Mouse (Mus musculus) adrenal gland, postnatal 25 days (tissue): Measurements from ENCODE around the gene Stpg4. TPM values are rescaled to one million over a fixed set of nuclear protein-coding genes. Genes with fewer than 3 reads are reported as not detected.

ENCODE experiments used
- DNase-seq: peaks from one replicate; pipeline ENCODE4 v3.0.0; 2021; ENCODE audit warnings: mixed read lengths
- total RNA-seq: library from RNA; stranded (reverse); gene quantifications from 2 replicates; pipeline ENCODE4 v1.2.3, GENCODE M21; 2021

Stpg4 gene
- total RNA-seq, 1 experiment from 2014 or later, result not detected

- DNase-seq, result peak; percentile 99
Observed at GRCm38 (mm10) chr17:87446767-87447611, 19.4 kb upstream of the Stpg4 start, which contains the start of gene Calm2. TSS of gene Calm2 (minus strand) at chr17:87446935.

DNA sequence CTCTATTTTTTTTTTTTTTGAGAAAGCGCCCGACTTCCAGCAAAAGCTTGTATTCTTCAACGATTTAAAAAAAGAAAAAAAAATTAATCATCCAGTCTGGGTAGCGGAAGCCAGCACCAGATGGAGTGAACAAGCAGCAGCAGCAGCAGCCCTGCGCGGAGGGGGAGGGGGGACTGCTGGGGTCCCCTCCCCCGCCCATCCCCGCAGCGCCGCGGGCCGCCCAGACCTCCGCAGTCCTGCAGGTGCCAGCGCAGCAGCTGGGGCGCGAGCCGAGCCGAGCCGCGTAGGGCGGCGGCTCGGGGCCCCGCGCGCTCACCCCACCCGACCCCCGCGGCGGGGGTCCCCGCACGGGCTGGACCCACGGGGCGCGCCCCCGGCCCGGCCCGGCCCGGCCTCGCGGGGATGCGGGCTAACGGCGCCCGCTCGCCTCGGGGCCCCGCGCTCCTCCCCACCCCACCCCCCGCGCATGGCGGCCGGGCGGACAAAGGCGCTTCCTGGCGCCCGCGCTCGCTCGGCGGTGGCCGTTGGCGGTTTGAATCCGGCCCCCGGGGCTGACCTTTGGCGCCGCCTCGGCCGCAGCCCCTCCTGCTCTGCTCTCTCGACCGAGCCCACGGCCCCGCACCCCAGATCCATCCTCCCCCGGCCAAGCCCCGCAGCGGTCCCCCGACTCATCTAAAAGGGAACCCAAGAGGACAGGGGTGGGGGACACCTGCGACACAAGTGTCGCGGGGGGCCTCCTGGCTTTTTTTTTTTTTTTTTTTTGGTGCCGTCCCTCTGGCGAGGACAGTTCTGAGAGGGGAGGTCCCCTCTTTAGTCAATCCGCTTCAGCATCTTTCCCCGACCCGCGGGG is 18.6 kb upstream of the Stpg4 start:
- peak; percentile 73 for DNase-seq

DNA sequence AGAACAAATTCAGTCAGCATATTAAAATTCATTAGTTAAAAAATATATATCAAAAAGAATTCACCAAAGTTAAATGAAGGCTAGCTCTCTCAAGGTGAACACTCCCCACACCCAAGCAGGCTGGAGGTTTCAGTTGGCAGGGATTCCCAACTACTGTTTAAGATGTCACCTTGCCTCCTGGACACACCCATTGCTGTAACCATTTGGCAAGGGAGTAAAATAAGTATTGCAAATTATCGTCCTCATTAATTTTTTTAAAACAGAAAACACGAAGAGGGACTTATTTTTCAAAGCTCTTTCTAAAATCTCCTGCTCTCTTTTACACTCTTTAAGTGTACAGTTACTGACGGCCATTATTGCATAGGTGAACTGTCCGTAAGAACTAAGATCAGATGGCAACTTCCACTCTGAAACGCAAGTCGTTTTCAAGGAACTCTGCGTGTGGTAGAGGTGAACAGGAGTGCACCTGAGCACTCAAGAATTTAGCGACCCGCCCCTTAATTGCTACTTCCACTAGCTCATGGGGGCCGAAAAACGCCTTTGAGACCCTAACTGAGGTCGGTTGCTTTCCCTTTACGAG is 17.9 kb upstream of the Stpg4 start:
- no peak for DNase-seq

- DNase-seq, result no peak
Observed at GRCm38 (mm10) chr17:87444763-87445162, 17.2 kb upstream of the Stpg4 start.

DNA sequence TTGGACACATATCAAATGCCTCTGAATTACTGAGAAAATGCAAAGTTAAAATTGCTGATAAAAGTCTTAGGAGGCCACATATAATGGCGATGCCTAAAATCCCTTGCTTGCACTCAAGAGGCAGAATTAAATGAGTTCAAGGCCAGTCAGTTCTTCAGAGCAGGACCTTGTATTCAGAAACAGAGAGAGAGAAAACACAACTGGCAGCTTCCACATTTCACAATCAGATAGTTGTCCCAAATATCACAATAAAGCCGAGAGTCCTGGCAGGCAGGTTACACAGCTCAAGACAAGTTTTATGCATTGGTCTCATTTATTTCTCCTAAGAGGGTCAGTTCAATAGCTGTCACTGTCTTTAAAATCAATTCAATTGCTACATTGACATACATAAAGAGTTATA is 14.0 kb upstream of the Stpg4 start:
- DNase-seq, result no peak

DNA sequence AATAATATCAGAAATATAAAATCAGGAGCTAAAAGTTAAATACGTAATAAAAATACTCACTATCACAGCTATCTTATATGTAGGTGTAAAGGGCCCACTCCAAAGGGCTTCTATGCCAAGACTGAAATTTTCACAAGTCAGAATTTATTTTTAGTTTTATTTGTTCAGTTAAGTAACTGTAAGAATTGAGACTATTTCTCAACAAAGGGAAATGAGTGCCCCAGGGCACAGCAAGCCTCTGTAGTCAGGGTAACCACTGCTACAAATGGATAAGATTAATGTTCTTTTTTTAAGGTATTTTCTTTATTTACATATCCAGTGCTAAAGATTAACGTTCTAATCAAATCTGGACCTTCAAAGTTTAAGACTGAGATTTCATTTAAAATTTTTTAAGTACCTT is 11.9 kb upstream of the Stpg4 start:
- DNase-seq, result no peak

DNA sequence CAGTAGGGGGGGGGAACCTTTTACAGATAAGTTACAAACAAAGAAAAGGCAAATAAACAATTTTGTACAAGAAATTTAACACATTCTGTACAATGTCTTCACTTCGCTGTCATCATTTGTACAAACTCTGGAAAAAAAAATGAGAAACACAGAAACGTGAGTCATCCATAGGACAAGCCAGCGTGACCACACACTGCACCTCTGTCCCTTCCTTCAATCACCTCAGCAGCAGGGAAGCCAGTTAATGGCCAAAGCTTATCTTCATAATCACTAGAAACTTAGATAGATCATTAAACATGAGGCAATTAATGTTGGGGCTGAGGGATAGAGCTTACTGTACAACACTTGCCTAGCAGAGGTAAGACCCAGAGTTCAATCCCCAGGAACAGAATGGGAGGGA is 6.4 kb upstream of the Stpg4 start:
- no peak for DNase-seq

GRCm38 (mm10) chr17:87432743-87433142 is 5.2 kb upstream of the Stpg4 start:
- no peak for DNase-seq

DNA sequence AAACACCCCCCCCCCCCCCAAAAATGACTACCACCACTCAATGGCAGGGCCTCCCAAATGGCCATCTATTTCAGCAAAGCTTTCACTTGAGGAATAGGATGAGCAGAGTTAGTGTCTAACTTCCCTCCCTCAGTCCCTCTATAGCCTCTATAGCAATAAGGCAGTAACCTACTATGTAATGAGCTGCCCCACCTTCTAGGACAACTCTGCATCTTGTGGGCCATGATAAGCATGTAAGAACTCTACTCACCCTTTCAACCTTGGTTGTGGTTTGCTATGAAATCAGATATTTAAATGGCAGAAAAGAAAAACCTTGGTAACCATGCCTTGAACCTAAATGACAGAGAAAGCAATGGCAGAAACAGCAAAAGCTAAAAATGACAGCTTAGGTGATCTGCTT is 4.8 kb upstream of the Stpg4 start:
- DNase-seq, result no peak

DNA sequence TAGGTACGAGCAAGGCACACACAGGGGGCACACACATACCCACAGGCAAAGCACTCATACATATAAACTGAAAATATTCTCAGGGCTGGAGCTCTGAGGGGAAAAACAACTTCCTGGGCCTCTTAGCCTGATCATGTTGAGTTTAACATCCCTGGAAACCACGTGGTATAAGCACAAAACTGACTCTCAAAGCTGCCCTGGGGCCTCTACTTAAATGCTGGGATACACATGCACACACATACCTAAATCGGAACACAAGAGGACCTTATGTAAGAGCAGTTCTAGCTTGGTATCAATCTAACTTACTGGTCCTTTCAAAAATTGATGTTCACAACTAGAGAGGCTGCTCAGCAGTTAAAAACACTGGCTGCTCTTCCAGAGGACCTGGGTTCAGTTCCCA is 1.9 kb upstream of the Stpg4 start:
- no peak for DNase-seq

DNA sequence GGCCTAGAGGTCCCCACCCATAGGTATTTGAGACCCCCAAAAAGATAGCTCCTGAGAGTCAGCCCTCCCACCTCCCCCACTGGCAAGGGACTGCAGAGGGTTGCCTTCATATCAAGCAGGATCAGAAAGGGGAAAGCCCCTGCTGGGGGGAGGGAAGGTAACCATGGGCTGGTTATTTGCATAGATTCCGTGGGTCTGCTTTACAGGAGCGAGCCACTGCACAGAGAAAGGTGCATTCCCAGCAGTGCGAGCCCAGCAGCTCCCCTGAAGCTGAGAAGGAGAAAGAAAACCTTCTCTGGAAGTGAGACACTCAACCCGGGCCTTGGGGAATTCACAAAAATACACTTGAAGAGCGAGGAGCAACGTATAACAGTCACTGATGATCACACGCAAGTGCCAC is 9.5 kb downstream of the Stpg4 start:
- DNase-seq, result no peak

- DNase-seq, result no peak
Observed at GRCm38 (mm10) chr17:87406646-87407045, 20.9 kb downstream of the Stpg4 start.

- no peak for DNase-seq
Observed at GRCm38 (mm10) chr17:87405576-87405975, 22.0 kb downstream of the Stpg4 start.

- DNase-seq, result no peak
Observed at GRCm38 (mm10) chr17:87403462-87403861, 24.1 kb downstream of the Stpg4 start.

DNA sequence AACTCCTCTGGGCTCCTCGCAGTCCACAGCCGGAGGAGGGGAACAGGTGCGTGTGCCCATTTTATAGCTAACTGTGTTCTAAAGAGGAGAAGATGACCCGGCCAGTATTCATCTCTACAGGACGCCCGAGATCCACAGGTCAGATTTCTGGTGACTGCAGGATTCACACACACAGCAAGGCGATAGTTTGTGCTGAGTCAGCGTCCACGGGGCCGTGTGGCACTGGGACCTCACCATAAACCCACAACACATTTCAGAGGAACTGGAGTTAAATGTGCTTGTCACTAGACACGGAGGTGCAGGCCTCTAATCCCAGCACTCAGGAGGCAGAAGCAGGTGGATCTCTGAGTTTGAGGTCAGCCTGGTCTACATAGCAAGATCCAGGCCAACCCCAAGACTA is 25.1 kb downstream of the Stpg4 start:
- DNase-seq, result no peak

DNA sequence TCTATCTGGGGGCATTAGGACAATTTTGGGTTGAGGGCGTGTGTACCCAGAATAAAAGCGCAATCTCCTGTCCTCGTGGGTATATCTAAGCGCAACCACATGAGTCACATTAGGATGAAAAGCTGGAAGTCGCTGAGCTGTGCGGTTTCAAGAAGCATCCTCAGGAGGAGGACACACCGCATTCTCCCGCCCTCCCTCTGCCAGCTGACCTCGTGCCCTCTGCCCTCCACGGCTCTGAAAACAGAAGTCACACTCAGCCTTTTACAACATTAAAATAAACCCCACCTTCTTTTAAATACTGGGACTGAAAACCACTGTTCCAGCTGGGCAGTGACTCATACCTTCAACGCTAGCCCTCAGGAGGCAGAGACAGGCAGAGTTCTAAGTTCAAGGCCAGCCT is 30.5 kb downstream of the Stpg4 start:
- no peak for DNase-seq

DNA sequence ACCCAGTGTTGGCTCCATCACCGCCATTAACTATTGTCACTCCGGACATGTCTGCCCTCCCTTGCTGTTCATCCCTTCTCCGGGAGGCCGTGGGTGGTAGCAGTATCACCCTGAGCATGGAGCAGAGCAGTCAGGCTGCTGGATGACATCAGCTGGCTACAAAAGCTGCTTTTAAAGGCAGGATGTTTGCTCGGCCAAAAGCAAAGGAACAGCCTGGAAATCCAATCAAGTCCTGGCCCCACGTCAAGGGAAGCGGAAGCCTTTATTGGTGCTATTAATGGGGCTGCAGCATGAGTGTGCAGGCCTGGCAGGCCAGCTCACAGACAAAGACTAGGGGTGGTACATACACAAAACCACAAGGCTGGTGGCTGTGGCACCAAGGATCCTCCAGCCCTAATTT is 36.3 kb downstream of the Stpg4 start:
- DNase-seq, result no peak

DNA sequence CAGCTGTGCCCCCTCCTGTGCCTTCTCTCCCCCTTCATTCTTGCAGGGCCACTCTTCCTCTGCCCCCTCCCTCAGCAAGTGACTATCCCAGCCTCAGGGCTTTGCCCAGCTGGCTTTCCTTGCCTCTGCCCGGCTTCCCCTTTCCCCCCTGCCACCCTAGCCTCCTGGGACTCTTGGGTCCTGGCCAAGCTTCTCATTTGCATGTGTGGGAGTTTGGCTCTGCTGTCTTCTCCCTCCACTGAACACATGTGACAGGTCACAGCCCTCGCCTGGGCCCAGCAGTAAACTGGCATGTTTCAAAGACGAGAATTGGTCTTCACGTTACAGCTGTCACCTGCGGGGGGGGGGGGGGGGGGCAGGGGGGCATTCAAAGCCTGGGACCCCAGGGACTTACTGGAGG is 40.5 kb downstream of the Stpg4 start:
- DNase-seq, result no peak

DNA sequence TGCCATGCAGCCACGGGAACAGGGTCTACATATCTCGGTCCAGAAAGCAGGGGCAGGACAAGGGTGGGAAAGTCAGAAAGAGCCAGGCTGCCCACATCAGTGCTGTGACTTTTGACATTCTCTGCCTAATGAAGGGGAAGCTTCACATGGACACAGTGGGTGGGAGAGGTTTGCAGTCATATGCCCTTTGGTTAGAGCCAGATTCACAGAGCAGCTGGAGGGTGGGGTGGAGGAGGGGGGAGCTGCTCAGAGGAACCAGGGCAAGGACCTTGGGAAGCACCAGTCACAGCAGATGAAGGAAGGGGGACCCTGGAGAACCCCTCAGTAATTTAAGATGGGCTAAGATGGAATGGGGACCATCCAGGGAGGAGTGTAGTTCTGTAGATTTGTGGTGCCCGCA is 41.7 kb downstream of the Stpg4 start:
- DNase-seq, result no peak

DNA sequence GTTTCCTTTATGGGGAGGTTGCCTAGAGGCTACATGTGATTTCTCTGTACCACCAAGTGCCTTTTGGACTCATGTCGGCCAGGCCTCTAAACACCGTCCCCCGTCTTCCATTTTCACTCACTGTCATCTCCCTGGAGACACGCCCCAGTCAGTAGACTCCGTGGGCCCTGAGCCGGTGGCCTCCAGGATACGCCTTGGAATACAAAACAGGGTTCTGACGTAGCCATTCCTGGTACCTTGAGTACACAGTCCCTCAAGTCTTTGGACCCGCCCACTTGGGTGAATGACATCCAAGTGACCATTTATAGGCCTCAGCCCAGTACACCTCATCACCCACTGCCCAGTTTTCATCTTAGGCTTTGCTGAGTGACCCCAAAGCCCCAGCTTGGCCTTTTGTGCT is 46.9 kb downstream of the Stpg4 start:
- DNase-seq, result no peak

DNA sequence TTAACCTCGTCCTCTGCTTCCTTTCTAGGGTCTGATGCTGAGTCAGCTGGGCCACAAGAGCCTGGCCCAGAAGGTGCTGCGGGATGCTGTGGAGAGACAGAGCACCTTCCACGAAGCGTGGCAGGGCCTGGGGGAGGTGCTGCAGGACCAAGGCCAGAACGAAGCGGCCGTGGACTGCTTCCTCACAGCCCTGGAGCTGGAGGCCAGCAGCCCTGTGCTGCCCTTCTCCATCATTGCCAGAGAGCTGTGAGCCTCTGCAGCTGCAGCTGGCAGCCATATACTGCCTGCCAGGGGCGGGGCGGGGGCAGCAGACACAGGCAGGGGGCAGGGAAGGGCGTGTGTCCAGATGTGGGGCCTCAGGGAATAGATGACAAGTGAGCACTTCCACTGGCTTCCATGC is 47.7 kb downstream of the Stpg4 start:
- DNase-seq, result no peak

GRCm38 (mm10) chr17:87379160-87379624 is 48.3 kb downstream of the Stpg4 start:
- no peak for DNase-seq
